Mouse (Mus musculus): ENCODE measurements at regions not wholly inside any gene's neighbourhood (a gene's known extent, or its start where the extent isn't known, plus 50 kb on each side); places are given as distances from the start of the nearest gene placed in this dataset.

DNA sequence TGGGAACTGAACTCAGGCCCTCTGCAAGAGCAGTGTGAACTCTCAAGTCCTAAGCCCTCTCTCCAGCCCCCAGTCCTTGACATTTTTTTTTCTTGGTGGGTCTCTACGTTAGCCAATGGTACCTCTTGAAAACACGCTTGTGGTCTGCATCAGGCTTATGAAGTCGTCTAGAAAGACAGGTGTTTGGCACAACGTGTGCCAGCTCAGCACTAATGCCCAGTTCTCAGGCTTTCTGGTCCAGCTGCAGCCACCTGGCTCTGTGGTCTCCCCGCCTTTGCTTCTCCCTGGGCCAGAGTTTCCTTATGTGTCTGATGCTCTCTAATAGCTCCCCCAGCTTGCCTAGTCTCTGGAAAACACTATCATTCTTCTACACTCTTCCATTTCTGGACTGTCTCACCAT, 117.2 kb upstream of the Hes1 start:
- in situ Hi-C loops (cut with MboI, MseI) = no loop called here

- in situ Hi-C loops (cut with MboI, MseI) = no loop called here
Observed at GRCm38 (mm10) chr16:29947670-29948069, 116.5 kb upstream of the Hes1 start.

- in situ Hi-C loops (cut with MboI, MseI) = no loop called here
Observed at GRCm38 (mm10) chr16:29950136-29950535, 114.0 kb upstream of the Hes1 start.

DNA sequence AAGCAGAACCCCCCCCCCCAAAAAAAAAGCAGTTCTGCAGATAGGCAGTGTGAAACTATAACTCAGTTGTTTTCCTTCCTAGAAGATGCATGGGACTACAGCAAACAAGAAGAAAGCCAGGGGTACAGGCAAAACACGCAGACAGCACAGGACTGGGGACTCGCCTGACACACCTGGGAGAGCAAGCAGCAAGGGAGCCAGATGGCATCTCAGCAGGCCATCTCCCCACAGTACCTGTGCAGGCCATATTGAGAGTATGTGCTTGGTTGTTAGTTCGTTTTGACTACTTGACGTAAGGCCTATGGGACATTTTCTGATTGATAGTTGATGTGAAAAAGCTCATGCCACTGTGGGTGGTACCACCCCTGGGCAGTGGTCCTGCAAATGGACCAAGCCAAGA, 113.4 kb upstream of the Hes1 start:
- in situ Hi-C loops (cut with MboI, MseI) = no loop called here

DNA sequence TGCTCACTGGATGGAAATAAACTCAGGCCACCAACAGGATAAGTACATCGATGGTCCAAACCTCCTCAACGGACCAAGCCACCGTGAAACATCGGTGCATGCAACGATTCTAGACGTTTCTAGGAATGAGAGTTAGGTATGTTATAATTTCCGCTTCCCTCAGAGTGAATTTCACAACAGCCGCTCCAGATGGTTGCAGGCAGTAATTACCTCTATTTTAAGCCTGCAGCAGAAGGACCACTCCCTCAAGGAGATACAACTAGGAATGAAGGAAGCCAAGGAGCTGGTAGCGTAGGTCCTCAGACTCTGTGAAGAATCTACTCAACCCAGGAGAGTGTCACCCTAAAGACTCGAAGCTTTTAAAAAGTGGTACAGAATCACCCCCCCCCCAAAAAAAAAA, 109.5 kb upstream of the Hes1 start:
- in situ Hi-C loops (cut with MboI, MseI) = no loop called here

DNA sequence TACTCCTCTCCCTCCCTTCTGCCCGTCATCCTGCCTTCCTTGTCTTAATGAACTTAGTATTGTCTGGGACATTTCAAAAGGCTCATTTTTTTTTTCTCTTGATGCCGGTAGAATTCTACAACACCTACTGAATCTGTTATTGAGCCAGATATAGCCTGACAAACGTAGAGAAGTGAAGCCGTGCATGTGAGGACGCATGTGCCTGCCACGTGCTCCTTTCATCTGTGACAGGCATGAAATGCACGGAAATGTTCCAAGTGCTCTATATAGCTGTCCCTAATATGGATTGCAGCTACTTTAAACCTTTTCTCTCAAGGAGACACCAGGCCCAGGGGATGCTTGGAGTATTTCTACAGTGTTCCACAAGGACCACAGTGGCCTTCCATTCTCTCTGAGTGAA, 107.3 kb upstream of the Hes1 start:
- in situ Hi-C loops (cut with MboI, MseI) = no loop called here

DNA sequence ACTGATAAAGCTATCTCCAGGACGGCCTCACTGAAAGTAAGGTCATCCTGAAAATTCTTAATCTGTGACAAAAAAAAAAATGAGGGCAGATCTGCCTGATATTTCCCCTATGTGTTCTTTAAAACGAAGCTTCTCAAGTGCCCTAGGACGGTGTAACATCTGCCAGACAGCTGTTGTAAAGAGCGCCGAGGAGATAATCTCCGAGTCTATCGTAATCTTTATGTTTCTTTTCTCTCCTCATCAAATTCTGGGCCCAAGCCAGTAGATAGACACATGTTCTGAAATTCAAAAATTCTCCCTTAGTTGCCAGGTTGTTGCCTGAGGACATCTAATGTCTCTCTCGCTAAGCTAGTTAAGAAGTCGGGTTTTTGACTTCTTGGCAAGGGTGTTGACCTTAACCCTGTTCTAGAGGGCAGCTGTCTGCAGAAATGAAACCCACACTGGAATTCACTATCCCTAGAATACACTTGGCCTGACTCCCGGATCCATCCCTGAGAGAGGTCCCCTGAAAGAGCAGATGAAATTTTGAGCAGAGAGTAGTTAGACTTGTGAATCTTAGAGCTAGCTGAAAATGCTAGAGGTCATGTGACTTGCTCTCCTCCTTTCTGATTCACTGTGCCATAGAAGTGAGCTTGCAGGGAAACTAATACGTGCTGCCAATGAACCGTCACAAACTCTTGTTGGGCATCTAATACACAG, 104.1 kb upstream of the Hes1 start:
- in situ Hi-C loops (cut with MboI, MseI) = no loop called here

GRCm38 (mm10) chr16:29963284-29963683, 100.9 kb upstream of the Hes1 start:
- in situ Hi-C loops (cut with MboI, MseI) = no loop called here

DNA sequence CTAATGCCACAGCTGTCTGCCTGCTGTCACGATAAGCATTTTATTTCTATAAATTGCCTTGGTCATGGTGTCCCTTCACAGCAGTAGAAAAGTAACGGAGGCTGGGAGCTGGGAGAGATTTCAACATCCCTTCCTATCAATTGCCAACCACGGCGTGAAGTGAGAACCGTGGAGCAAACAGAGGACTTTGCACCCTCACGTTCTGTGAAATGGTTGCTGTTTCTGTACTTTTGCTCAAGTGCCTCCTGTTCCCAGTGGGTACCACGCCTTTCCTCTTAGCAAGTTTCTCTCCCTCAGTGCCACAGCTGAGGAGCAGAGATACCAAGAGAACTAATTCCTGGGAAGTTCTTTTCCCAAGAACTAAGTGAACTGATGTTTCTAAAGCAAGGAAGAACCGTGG, 99.6 kb upstream of the Hes1 start:
- in situ Hi-C loops (cut with MboI, MseI) = no loop called here

- in situ Hi-C loops (cut with MboI, MseI) = no loop called here
Observed at GRCm38 (mm10) chr16:29968743-29969142, 95.4 kb upstream of the Hes1 start.

GRCm38 (mm10) chr16:29972741-29973141, 91.4 kb upstream of the Hes1 start:
- in situ Hi-C loops (cut with MboI, MseI) = no loop called here

DNA sequence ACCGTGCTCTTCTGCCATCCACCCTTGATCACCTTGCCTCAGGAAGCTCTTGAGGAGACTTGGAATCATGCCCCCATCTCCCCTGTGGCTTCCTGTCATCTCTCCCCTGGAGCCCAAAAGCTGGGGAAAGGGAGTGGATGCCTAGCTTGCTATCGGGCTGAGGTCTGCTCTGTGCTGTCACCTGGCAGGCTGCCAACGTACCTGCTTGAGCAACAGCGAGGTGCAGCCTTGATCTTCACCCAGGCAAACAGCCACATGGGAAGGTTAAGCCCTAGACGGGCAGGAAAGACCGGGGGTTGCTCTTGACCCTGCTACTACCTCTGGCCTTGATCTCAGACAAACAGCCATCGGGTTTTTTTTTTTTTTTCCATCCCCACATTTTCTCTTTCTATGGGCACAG, 90.9 kb upstream of the Hes1 start:
- in situ Hi-C loops (cut with MboI, MseI) = no loop called here

DNA sequence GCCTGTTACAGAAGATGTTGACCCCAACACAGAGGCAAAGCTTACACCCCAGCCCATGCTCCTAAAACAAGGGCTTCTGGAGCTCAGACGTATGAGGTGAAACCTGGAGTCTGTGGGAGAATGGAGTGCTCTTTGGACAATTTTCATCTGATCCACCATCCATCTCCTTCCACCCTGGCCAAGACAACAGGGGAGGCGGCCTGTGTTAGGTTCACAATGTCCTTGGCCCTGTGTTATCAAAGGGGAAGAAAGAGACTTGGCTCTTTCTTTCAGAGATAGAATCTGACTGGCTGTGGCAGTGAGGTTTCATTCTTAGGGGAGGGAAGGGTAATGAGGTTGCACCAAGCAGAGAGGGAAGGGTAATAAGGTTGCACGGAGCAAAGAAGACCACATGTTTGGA, 88.4 kb upstream of the Hes1 start:
- in situ Hi-C loops (cut with MboI, MseI) = no loop called here

DNA sequence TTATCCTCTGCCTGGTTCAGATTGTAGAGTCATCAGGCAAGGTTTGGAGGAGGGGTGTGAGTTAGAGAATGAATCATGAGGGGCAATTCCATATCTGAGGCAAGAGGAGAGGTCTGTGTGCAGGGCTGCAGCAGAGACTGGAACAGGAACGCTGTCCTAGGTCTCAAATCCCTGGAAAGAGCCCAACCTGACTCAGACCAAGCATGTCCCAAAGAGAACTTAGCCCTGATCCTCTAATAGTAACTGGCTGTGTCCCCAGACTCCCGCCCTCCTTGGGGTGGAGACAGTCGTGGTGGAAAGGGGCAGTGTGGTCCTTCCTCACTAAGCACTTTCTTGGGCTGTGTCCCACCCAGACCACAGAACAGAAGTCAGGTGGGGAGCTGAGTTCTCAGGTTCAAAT, 87.2 kb upstream of the Hes1 start:
- in situ Hi-C loops (cut with MboI, MseI) = no loop called here

DNA sequence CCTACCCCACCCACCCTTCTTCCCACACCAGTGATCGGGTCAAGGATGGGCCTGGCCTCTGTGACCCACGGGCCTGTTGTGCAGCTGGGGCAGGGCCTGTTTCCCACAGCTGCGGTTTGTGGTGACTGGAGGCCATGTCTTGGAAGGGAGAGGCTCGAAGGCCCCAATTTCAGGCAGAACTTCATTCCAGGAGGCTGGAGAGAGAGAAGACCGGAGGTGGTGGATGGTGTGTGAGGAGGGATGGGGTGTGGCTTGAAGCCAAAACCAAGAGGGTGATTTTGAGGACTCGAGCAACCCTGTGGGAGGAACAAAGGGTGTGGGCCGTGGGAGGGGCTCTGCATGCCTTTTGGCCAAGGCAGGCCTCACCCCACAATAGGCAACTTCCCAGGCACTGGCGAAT, 86.5 kb upstream of the Hes1 start:
- in situ Hi-C loops (cut with MboI, MseI) = no loop called here

- in situ Hi-C loops (cut with MboI, MseI) = no loop called here
Observed at GRCm38 (mm10) chr16:29979066-29979465, 85.1 kb upstream of the Hes1 start.

- in situ Hi-C loops (cut with MboI, MseI) = no loop called here
Observed at GRCm38 (mm10) chr16:29981543-29981942, 82.6 kb upstream of the Hes1 start.

- in situ Hi-C loops (cut with MboI, MseI) = no loop called here
Observed at GRCm38 (mm10) chr16:29982224-29982785, 81.9 kb upstream of the Hes1 start.

DNA sequence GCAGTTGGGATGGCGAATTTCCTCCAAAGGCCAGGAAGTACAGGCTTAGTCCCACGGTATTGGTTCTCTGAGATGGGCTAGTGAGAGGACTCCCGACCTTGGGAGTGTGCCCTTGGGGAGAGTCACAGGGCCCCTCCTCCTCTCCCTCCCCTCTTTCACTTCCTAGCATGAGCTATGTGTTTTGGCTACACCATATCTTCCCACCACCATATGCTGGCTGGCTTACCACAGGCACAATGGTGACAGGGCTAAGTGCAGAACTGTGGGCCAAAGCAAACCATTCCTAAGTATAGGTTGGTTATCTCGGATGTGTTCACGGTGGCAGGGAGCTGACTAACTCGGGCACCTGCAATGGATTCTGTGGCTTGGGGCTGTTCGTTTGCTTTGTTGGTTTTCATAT, 81.0 kb upstream of the Hes1 start:
- in situ Hi-C loops (cut with MboI, MseI) = no loop called here

DNA sequence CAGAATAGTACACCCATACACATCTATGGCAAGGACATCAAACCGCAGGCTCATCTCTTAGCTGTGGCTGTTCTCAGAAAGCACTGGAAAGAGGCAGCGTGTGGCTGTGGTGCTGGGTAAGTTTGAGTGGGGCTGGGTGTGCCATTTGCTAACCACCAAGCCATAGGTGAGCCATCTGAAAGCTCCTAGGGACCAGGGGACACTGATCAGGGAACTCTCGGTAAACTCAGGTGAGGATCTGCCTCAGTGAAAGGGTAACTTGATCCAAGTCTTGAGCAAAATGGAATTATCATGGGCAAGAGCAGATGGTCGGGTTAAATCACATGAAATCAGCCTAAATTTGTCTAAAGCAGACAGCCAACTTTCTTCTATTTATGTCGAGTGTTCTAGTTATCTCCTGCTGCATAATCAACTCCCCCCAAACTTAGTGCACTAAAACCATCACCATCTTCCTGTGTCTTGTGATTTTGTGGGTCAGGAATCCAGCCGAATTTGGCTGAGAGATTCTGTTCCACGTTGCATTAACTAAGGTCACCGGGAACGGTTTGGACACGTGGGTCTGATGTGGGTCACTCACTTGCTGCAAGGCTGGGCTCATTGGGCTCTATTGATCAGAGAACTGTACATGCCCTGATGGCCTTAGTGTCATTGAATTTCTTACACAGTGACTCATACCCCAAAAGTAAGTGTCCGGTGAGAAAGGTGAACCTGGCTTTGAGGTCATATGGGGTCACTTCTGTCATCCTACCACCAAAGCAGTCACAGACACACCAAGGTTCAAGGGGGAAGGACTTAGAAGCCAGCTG, 78.9 kb upstream of the Hes1 start:
- in situ Hi-C loops (cut with MboI, MseI) = no loop called here

DNA sequence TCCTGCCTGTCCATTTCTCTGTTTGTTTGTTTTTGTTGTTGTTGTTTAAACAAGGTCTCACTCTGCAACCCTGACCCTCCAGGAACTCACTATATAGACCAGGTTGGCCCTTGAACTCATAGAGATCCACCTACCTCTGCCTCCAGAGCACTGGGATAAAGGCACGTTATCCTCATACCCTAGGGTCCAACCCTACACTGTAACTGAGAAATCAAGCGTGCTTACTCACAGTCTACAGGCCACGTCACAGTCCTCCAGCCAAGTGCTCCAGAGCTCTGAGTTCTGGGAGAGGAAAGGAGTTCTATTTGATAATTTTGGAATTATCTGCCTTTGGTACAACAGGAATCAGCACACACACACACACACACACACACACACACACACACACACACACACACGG, 76.6 kb upstream of the Hes1 start:
- in situ Hi-C loops (cut with MboI, MseI) = no loop called here

GRCm38 (mm10) chr16:29987999-29988398, 76.2 kb upstream of the Hes1 start:
- in situ Hi-C loops (cut with MboI, MseI) = no loop called here

- in situ Hi-C loops (cut with MboI, MseI) = no loop called here
Observed at GRCm38 (mm10) chr16:29989308-29989707, 74.9 kb upstream of the Hes1 start.
